Mouse (Mus musculus) midbrain, embryonic 15.5 days (tissue): ENCODE results near the gene Nsf. TPM values are rescaled to one million over a fixed set of nuclear protein-coding genes. Genes with fewer than 3 reads are reported as not detected.

ENCODE experiments used
- ATAC-seq: fragments of 200-750 bp; cut with Nextera tagmentation; replicated peaks from 2 replicates; pipeline ENCODE4 v1.8.0; 2017; ENCODE audit warnings: moderate TSS enrichment
- H3K27ac ChIP-seq: fragments of 300-500 bp; sonication (generic); 2 replicates; pipeline ENCODE4 v1.5.1; 2015; ENCODE audit warnings: mild to moderate bottlenecking, inconsistent platforms
- H3K27me3 ChIP-seq: fragments of 300-500 bp; sonication (generic); replicated peaks from 2 replicates; pipeline ENCODE4 v1.6.1; 2015; ENCODE audit warnings: inconsistent platforms
- H3K36me3 ChIP-seq: fragments of 300-500 bp; sonication (generic); replicated peaks from 2 replicates; pipeline ENCODE4 v1.6.1; 2015; ENCODE audit warnings: inconsistent platforms
- H3K4me1 ChIP-seq: fragments of 300-500 bp; sonication (generic); 2 replicates; pipeline ENCODE4 v1.6.1; 2015; ENCODE audit warnings: inconsistent platforms
- H3K4me2 ChIP-seq: fragments of 300-500 bp; sonication (generic); 2 replicates; pipeline ENCODE4 v1.6.1; 2015; ENCODE audit warnings: inconsistent platforms, mild to moderate bottlenecking, moderate library complexity
- H3K4me3 ChIP-seq: fragments of 300-500 bp; sonication (generic); 2 replicates; pipeline ENCODE4 v1.5.1; 2015; ENCODE audit warnings: mild to moderate bottlenecking, inconsistent platforms
- H3K9ac ChIP-seq: fragments of 300-500 bp; sonication (generic); 2 replicates; pipeline ENCODE4 v1.6.1; 2015; ENCODE audit warnings: mild to moderate bottlenecking, inconsistent platforms
- H3K9me3 ChIP-seq: fragments of 300-500 bp; sonication (generic); 2 replicates; pipeline ENCODE4 v1.6.1; 2016; ENCODE audit warnings: inconsistent platforms
- WGBS: fragments of 180-500 bp; shearing (Covaris S2); methylation state at CpG from one replicate; pipeline ENCODE4 v1.1.7; 2015; ENCODE audit warnings: mixed read lengths; 5-methylcytosine and 5-hydroxymethylcytosine counted together
- polyA plus RNA-seq: library from polyadenylated mRNA; unstranded; fragments of >200 nt; fragmentation: Nextera tagmentation; extraction: Ambion mirVana; gene quantifications from 2 replicates; pipeline ENCODE4 v1.2.1, GENCODE M21; 2015

The Nsf gene
- polyA plus RNA-seq, 1 experiment from 2014 or later = 203 TPM

DNA sequence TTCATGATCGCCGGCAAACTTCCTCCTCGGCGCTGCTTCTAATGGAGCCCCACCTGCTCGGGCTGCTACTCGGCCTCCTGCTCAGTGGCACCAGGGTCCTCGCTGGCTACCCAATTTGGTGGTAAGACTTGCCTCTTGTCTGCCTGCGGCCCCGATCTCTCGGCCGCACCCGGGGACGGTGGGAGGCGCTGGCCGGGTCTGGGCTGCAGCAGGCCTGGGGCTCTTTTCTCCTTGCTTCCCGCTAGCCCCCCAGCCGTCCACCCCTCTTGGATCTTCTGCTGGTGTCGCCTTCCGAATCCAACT, 179.7 kb downstream of the Nsf start:
- H3K9ac ChIP-seq = peak overlapping the region; percentile 31
- H3K4me3 ChIP-seq = peak overlapping the region; percentile 49
- ATAC-seq = peak; percentile 40; the same call in 1 of the 2 replicates
- H3K4me2 ChIP-seq = peak overlapping the region; percentile 87
- peaks cover 58% of the 10 kb centered on the region for H3K4me1 ChIP-seq
- H3K36me3 ChIP-seq = no peaks in the 10 kb centered on the region
- H3K9me3 ChIP-seq = no peaks in the 10 kb centered on the region
- peak overlapping the region; percentile 70 for H3K27ac ChIP-seq
- peaks cover 52% of the 10 kb centered on the region for H3K27me3 ChIP-seq
- WGBS = 1% methylated on average over 19 of the region's 19 CpGs

GRCm38 (mm10) chr11:103773387-103774227, 180.2 kb downstream of the Nsf start, which contains the start of gene Wnt3:
TSS of gene Wnt3 (plus strand) at chr11:103774150.
- Histone ChIP-seq H3K4me2 (peak within 1 kb of the TSS; percentile 87), H3K9ac (peak within 1 kb of the TSS; percentile 41), H3K9me3 (no peaks in the 10 kb centered on the region), H3K27me3 (peaks cover 52% of the 10 kb centered on the region), H3K4me1 (peaks cover 58% of the 10 kb centered on the region), H3K4me3 (peak within 1 kb of the TSS; percentile 49), H3K36me3 (no peaks in the 10 kb centered on the region), H3K27ac (peak within 1 kb of the TSS; percentile 70)
- 0% methylated on average over 60 of the region's 60 CpGs for WGBS
- peak; percentile 67; the same call in 1 of the 2 replicates for ATAC-seq

- no peak for ATAC-seq
- WGBS = 2% methylated on average over 23 of the region's 23 CpGs
- H3K27ac ChIP-seq = peak overlapping the region; percentile 70; the same call in 1 of the 2 replicates
Observed at GRCm38 (mm10) chr11:103772505-103773386, 181.1 kb downstream of the Nsf start.

More at GRCm38 (mm10) chr11:103772505-103773386, 181.1 kb downstream of the Nsf start:
- Histone ChIP-seq H3K4me2 (peak overlapping the region; percentile 87), H3K9me3 (no peaks in the 10 kb centered on the region), H3K4me1 (peaks cover 57% of the 10 kb centered on the region), H3K27me3 (peaks cover 52% of the 10 kb centered on the region), H3K9ac (peak overlapping the region; percentile 41; the same call in 1 of the 2 replicates), H3K36me3 (no peaks in the 10 kb centered on the region), H3K4me3 (peak overlapping the region; percentile 49)

Other genes with a start within 250 kb of the Nsf start
- 0.95 and 1.3 TPM in 2 replicates for gene Wnt9b, start 204.2 kb downstream of the Nsf start, polyA plus RNA-seq
- 13.1 and 14.8 TPM in 2 replicates for gene Wnt3, start 179.9 kb downstream of the Nsf start, polyA plus RNA-seq
- gene Arf2, start 12.7 kb upstream of the Nsf start, polyA plus RNA-seq = 223 and 225 TPM in 2 replicates
- 7.5 and 8.6 TPM in 2 replicates for gene Crhr1, start 178.8 kb upstream of the Nsf start, polyA plus RNA-seq
- gene Sppl2c, start 232.3 kb upstream of the Nsf start, polyA plus RNA-seq = not detected in 2 replicates